Comparison of ENCODE assay signal across 15 mouse cellular contexts in genomic region chr6:87213262-87213661, GRCm38 (mm10).
DNase-seq lines count a peak whose midpoint lies in the region; ATAC-seq lines count a peak whose summit lies in the region.
"Had no signal": no experiment of that assay in that cellular context is flagged by ENCODE, and none has a peak within 500 bp of the region (broad histone marks: within the 10 kb centered on the region; RNA-seq: fewer than 3 reads in every experiment).

No protein-coding gene starts in this region.

- DNase-seq in kidney, adult 18-20 months = peak; percentile 38
- peak; percentile 82 to 93 for DNase-seq in adrenal gland, adult (ENCODE audit: inconsistent age in 2 of 2, low spot score in 1 of 2)
- DNase-seq in gastrocnemius, postnatal 10 days = peak; percentile 71
- DNase-seq in kidney, adult 9 months = peak; percentile 49
- no peak for DNase-seq in layer of hippocampus, postnatal 25 days (ENCODE audit: extremely low spot score in 1 of 2, low spot score in 1 of 2)
- DNase-seq: cerebellum, adult 11 months; thymus, postnatal 4 days had no signal

- H3K4me3 ChIP-seq in kidney, embryonic 14.5 days (ENCODE audit: low read length) = no peak overlapping the region
- H3K4me3 ChIP-seq in intestine, embryonic 15.5 days (replicated peaks) = no peak overlapping the region
- H3K4me3 ChIP-seq: erythroblast, embryonic 14.5 days; limb, embryonic 12.5 days; neural tube, embryonic 13.5 days had no signal

- 0 out of 2 replicates have a peak, but pooled peaks cover 4% of the 10 kb centered on the region for H3K9me3 ChIP-seq in kidney, embryonic 14.5 days (ENCODE audit: control insufficient read depth, low read length)
- H3K9me3 ChIP-seq in intestine, embryonic 15.5 days = no peaks in the 10 kb centered on the region
- H3K9me3 ChIP-seq: neural tube, embryonic 13.5 days had no signal

- H3K4me1 ChIP-seq in kidney, embryonic 14.5 days (ENCODE audit: control insufficient read depth, insufficient read depth, low read length) = 0 out of 2 replicates have a peak, but pooled peaks cover 4% of the 10 kb centered on the region
- no peaks in the 10 kb centered on the region for H3K4me1 ChIP-seq in intestine, embryonic 15.5 days (replicated peaks)
- H3K4me1 ChIP-seq: neural tube, embryonic 13.5 days had no signal

- no peak overlapping the region for H3K9ac ChIP-seq in kidney, embryonic 14.5 days (ENCODE audit: low read depth, low read length)
- no peak overlapping the region for H3K9ac ChIP-seq in intestine, embryonic 15.5 days
- H3K9ac ChIP-seq: limb, embryonic 12.5 days; neural tube, embryonic 13.5 days had no signal

- H3K4me2 ChIP-seq in kidney, embryonic 14.5 days (replicated peaks; ENCODE audit: low read depth, low read length) = no peak overlapping the region
- no peak overlapping the region for H3K4me2 ChIP-seq in intestine, embryonic 15.5 days (replicated peaks)
- H3K4me2 ChIP-seq: limb, embryonic 12.5 days; neural tube, embryonic 13.5 days had no signal

- H3K36me3 ChIP-seq in kidney, embryonic 14.5 days (ENCODE audit: control insufficient read depth, insufficient read depth, low read length) = peaks cover 3% of the 10 kb centered on the region; the same call in 1 of the 2 replicates
- no peaks in the 10 kb centered on the region for H3K36me3 ChIP-seq in intestine, embryonic 15.5 days
- H3K36me3 ChIP-seq: neural tube, embryonic 13.5 days had no signal

- no peak for ATAC-seq in kidney, embryonic 14.5 days (ENCODE audit: low FRiP score, low TSS enrichment)
- ATAC-seq in megakaryocyte, adult 5-6 weeks (ENCODE audit: poor library complexity, severe bottlenecking) = no peak
- no peak for ATAC-seq in intestine, embryonic 15.5 days
- ATAC-seq: midbrain, embryonic 16.5 days had no signal

- no peak overlapping the region for H3K27ac ChIP-seq in kidney, embryonic 14.5 days (ENCODE audit: low read depth, low read length)
- no peak overlapping the region for H3K27ac ChIP-seq in intestine, embryonic 15.5 days
- H3K27ac ChIP-seq: limb, embryonic 12.5 days; macrophage; neural tube, embryonic 13.5 days had no signal

- H3K27me3 ChIP-seq in kidney, embryonic 14.5 days (ENCODE audit: control insufficient read depth, insufficient read depth, low read length) = no peaks in the 10 kb centered on the region
- no peaks in the 10 kb centered on the region for H3K27me3 ChIP-seq in intestine, embryonic 15.5 days (replicated peaks)
- H3K27me3 ChIP-seq: limb, embryonic 12.5 days; neural tube, embryonic 13.5 days had no signal

- 49% methylated on average over 7 of the region's 7 CpGs for WGBS in kidney, embryonic 14.5 days
- WGBS in intestine, embryonic 15.5 days = 70% methylated on average over 7 of the region's 7 CpGs

Comparison
In these comparisons a context has a peak if more than half of its experiments do, and no peak if none do; other contexts are left out.
1. DNase-seq: peak in kidney, adult 18-20 months (single experiment), adrenal gland, adult (2 of 2), gastrocnemius, postnatal 10 days (single experiment) and kidney, adult 9 months (single experiment); none in layer of hippocampus, postnatal 25 days (0 of 2).